Mouse (Mus musculus): Measurements from ENCODE around the gene Spem2. TPM values are rescaled to one million over a fixed set of nuclear protein-coding genes. Genes with fewer than 3 reads are reported as not detected.

Spem2 gene
- polyA plus RNA-seq, 1 experiment from 2014 or later, result not detected

Other genes with a start within 250 kb of the Spem2 start
- gene Wrap53, start 238.2 kb downstream of the Spem2 start, polyA plus RNA-seq (2016; fragmentation: Nextera tagmentation; extraction: Ambion mirVana), result 40.6 and 41.4 TPM in 2 replicates
- gene Trp53, start 238.1 kb downstream of the Spem2 start, polyA plus RNA-seq (2016; fragmentation: Nextera tagmentation; extraction: Ambion mirVana), result 166 and 173 TPM in 2 replicates
- 7.5 and 7.8 TPM in 2 replicates for gene Atp1b2, start 212.5 kb downstream of the Spem2 start, polyA plus RNA-seq (2016; fragmentation: Nextera tagmentation; extraction: Ambion mirVana)
- not detected in 2 replicates for gene Shbg, start 200.6 kb downstream of the Spem2 start, polyA plus RNA-seq (2016; fragmentation: Nextera tagmentation; extraction: Ambion mirVana)
- 15.4 and 24.5 TPM in 2 replicates for gene Sat2, start 196.4 kb downstream of the Spem2 start, polyA plus RNA-seq (2016; fragmentation: Nextera tagmentation; extraction: Ambion mirVana)
- gene Fxr2, start 185.5 kb downstream of the Spem2 start, polyA plus RNA-seq (2016; fragmentation: Nextera tagmentation; extraction: Ambion mirVana), result 37.9 and 47.4 TPM in 2 replicates
- gene Sox15, start 163.2 kb downstream of the Spem2 start, polyA plus RNA-seq (2016; fragmentation: Nextera tagmentation; extraction: Ambion mirVana), result 0.37 TPM in 1 of 2 replicates, not detected in the other
- 80.6 and 88.3 TPM in 2 replicates for gene Mpdu1, start 155.8 kb downstream of the Spem2 start, polyA plus RNA-seq (2016; fragmentation: Nextera tagmentation; extraction: Ambion mirVana)
- 7.2 and 8.7 TPM in 2 replicates for gene Cd68, start 152.3 kb downstream of the Spem2 start, polyA plus RNA-seq (2016; fragmentation: Nextera tagmentation; extraction: Ambion mirVana)
- 740 and 935 TPM in 2 replicates for gene Eif4a1, start 146.0 kb downstream of the Spem2 start, polyA plus RNA-seq (2016; fragmentation: Nextera tagmentation; extraction: Ambion mirVana)
- gene Senp3, start 136.4 kb downstream of the Spem2 start, polyA plus RNA-seq (2016; fragmentation: Nextera tagmentation; extraction: Ambion mirVana), result 116 and 122 TPM in 2 replicates
- 0.14 and 0.30 TPM in 2 replicates for gene Tnfsf13, start 132.7 kb downstream of the Spem2 start, polyA plus RNA-seq (2016; fragmentation: Nextera tagmentation; extraction: Ambion mirVana)
- 2.2 and 2.3 TPM in 2 replicates for gene Tnfsf12, start 122.6 kb downstream of the Spem2 start, polyA plus RNA-seq (2016; fragmentation: Nextera tagmentation; extraction: Ambion mirVana)
- gene Tnfsfm13, start 122.4 kb downstream of the Spem2 start, polyA plus RNA-seq (2016; fragmentation: Nextera tagmentation; extraction: Ambion mirVana), result 0.82 and 0.85 TPM in 2 replicates
- gene Polr2a, start 59.8 kb downstream of the Spem2 start, polyA plus RNA-seq (2016; fragmentation: Nextera tagmentation; extraction: Ambion mirVana), result 31.1 and 37.9 TPM in 2 replicates
- 0.50 TPM in 1 of 2 replicates, not detected in the other for gene Slc35g3, start 56.5 kb downstream of the Spem2 start, polyA plus RNA-seq (2016; fragmentation: Nextera tagmentation; extraction: Ambion mirVana)
- gene Zbtb4, start 52.6 kb downstream of the Spem2 start, polyA plus RNA-seq (2016; fragmentation: Nextera tagmentation; extraction: Ambion mirVana), result 0.80 and 1.2 TPM in 2 replicates
- gene Chrnb1, start 22.5 kb downstream of the Spem2 start, polyA plus RNA-seq (2016; fragmentation: Nextera tagmentation; extraction: Ambion mirVana), result 1.6 and 2.2 TPM in 2 replicates
- gene Fgf11, start 16.6 kb downstream of the Spem2 start, polyA plus RNA-seq (2016; fragmentation: Nextera tagmentation; extraction: Ambion mirVana), result 0.76 and 1.8 TPM in 2 replicates
- 1.3 and 1.5 TPM in 2 replicates for gene Tmem102, start 12.8 kb downstream of the Spem2 start, polyA plus RNA-seq (2016; fragmentation: Nextera tagmentation; extraction: Ambion mirVana)
- not detected in 2 replicates for gene Gm39566, start 3.2 kb downstream of the Spem2 start, polyA plus RNA-seq (2016; fragmentation: Nextera tagmentation; extraction: Ambion mirVana)
- gene Spem1, start 3.7 kb upstream of the Spem2 start, polyA plus RNA-seq (2016; fragmentation: Nextera tagmentation; extraction: Ambion mirVana), result 0.34 TPM in 1 of 2 replicates, not detected in the other
- 5.8 and 9.1 TPM in 2 replicates for gene Nlgn2, start 19.3 kb upstream of the Spem2 start, polyA plus RNA-seq (2016; fragmentation: Nextera tagmentation; extraction: Ambion mirVana)
- gene Tmem256, start 20.0 kb upstream of the Spem2 start, polyA plus RNA-seq (2016; fragmentation: Nextera tagmentation; extraction: Ambion mirVana), result 312 and 362 TPM in 2 replicates
- gene Plscr3, start 27.9 kb upstream of the Spem2 start, polyA plus RNA-seq (2016; fragmentation: Nextera tagmentation; extraction: Ambion mirVana), result 85.3 and 88.7 TPM in 2 replicates
- gene Tnk1, start 40.3 kb upstream of the Spem2 start, polyA plus RNA-seq (2016; fragmentation: Nextera tagmentation; extraction: Ambion mirVana), result 0.77 and 1.7 TPM in 2 replicates
- not detected in 2 replicates for gene Tmem95, start 59.6 kb upstream of the Spem2 start, polyA plus RNA-seq (2016; fragmentation: Nextera tagmentation; extraction: Ambion mirVana)
- gene Kctd11, start 62.9 kb upstream of the Spem2 start, polyA plus RNA-seq (2016; fragmentation: Nextera tagmentation; extraction: Ambion mirVana), result 5.2 and 6.8 TPM in 2 replicates
- 1.2 and 1.4 TPM in 2 replicates for gene Acap1, start 77.1 kb upstream of the Spem2 start, polyA plus RNA-seq (2016; fragmentation: Nextera tagmentation; extraction: Ambion mirVana)
- gene 2810408A11Rik, start 82.5 kb upstream of the Spem2 start, polyA plus RNA-seq (2016; fragmentation: Nextera tagmentation; extraction: Ambion mirVana), result 11.4 and 15.2 TPM in 2 replicates
- 12.5 and 13.4 TPM in 2 replicates for gene Neurl4, start 82.6 kb upstream of the Spem2 start, polyA plus RNA-seq (2016; fragmentation: Nextera tagmentation; extraction: Ambion mirVana)
- 96.8 and 105 TPM in 2 replicates for gene Gps2, start 95.4 kb upstream of the Spem2 start, polyA plus RNA-seq (2016; fragmentation: Nextera tagmentation; extraction: Ambion mirVana)
- 2,350 and 2,667 TPM in 2 replicates for gene Eif5a, start 103.5 kb upstream of the Spem2 start, polyA plus RNA-seq (2016; fragmentation: Nextera tagmentation; extraction: Ambion mirVana)
- 2.8 and 2.9 TPM in 2 replicates for gene Ybx2, start 117.3 kb upstream of the Spem2 start, polyA plus RNA-seq (2016; fragmentation: Nextera tagmentation; extraction: Ambion mirVana)
- 11.0 and 13.0 TPM in 2 replicates for gene Slc2a4, start 129.7 kb upstream of the Spem2 start, polyA plus RNA-seq (2016; fragmentation: Nextera tagmentation; extraction: Ambion mirVana)
- gene Cldn7, start 146.3 kb upstream of the Spem2 start, polyA plus RNA-seq (2016; fragmentation: Nextera tagmentation; extraction: Ambion mirVana), result 14.6 and 37.6 TPM in 2 replicates
- 22.6 and 25.7 TPM in 2 replicates for gene Ctdnep1, start 162.7 kb upstream of the Spem2 start, polyA plus RNA-seq (2016; fragmentation: Nextera tagmentation; extraction: Ambion mirVana)
- gene Elp5, start 164.1 kb upstream of the Spem2 start, polyA plus RNA-seq (2016; fragmentation: Nextera tagmentation; extraction: Ambion mirVana), result 156 and 167 TPM in 2 replicates
- gene Gabarap, start 172.7 kb upstream of the Spem2 start, polyA plus RNA-seq (2016; fragmentation: Nextera tagmentation; extraction: Ambion mirVana), result 421 and 580 TPM in 2 replicates
- gene Phf23, start 177.3 kb upstream of the Spem2 start, polyA plus RNA-seq (2016; fragmentation: Nextera tagmentation; extraction: Ambion mirVana), result 93.7 and 98.1 TPM in 2 replicates
- 50.3 and 51.8 TPM in 2 replicates for gene Dvl2, start 182.1 kb upstream of the Spem2 start, polyA plus RNA-seq (2016; fragmentation: Nextera tagmentation; extraction: Ambion mirVana)
- 44.9 and 51.7 TPM in 2 replicates for gene Acadvl, start 196.9 kb upstream of the Spem2 start, polyA plus RNA-seq (2016; fragmentation: Nextera tagmentation; extraction: Ambion mirVana)
- gene Dlg4, start 198.5 kb upstream of the Spem2 start, polyA plus RNA-seq (2016; fragmentation: Nextera tagmentation; extraction: Ambion mirVana), result 16.4 and 19.9 TPM in 2 replicates
- 0.68 and 1.3 TPM in 2 replicates for gene Asgr1, start 235.6 kb upstream of the Spem2 start, polyA plus RNA-seq (2016; fragmentation: Nextera tagmentation; extraction: Ambion mirVana)